22 mouse cellular contexts compared by ENCODE assay signal in the genomic region with DNA sequence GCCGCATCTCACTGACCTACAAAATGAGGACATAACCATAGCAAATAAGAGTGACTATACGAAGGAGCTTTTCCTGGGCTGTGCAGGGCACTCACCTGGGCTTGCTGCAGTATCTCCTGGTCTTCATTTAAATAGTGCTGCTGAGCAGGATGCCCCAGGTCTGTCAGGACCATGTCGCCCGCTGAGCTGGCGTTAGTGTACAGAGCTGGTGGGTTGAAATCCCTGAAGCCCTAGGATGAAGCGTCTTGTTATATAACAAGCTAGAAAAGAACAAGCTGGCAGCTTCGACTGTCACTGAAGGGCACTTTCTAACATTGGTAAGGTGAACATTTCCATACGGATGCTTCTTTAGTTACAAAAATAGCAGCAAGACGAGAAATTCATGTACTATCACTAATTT. TPM values are rescaled to one million over a fixed set of nuclear protein-coding genes. Genes with fewer than 3 reads are reported as not detected.
"Had no signal": no experiment of that assay in that cellular context is flagged by ENCODE, and none has a peak within 500 bp of the region (broad histone marks: within the 10 kb centered on the region; RNA-seq: fewer than 3 reads in every experiment).

No protein-coding gene starts in this region.

- DNase-seq: left cerebral cortex, postnatal 4 days; liver; liver, embryonic 13.5 days; liver, postnatal 0 days; lung, adult 18-20 months; lung, adult 2 months; lung, embryonic 14.5 days; lung, postnatal 10 days; lung, postnatal 14 days; lung, postnatal 36 days; lung, postnatal 4 days; midbrain, embryonic 14.5 days had no signal

- ATAC-seq: liver, embryonic 12.5 days; liver, postnatal 0 days; lung, postnatal 0 days; midbrain, embryonic 13.5 days; midbrain, embryonic 15.5 days; midbrain, embryonic 16.5 days had no signal

RNA-seq across cellular contexts. Expression of a gene that starts 33.0 kb away (rescaled TPM):
- total RNA-seq: liver, adult 2 months; megakaryocyte, adult 5-6 weeks; megakaryocyte-erythroid progenitor cell, adult 5-6 weeks had no signal

RNA-seq across cellular contexts. Expression of a gene that starts 40.1 kb away (rescaled TPM):
- total RNA-seq: liver, adult 2 months; megakaryocyte progenitor cell, adult 5-6 weeks; megakaryocyte, adult 5-6 weeks; megakaryocyte-erythroid progenitor cell, adult 5-6 weeks; monocyte, adult 5-6 weeks had no signal
